Comparison of ENCODE assay signal across 25 mouse cellular contexts in the genomic region with DNA sequence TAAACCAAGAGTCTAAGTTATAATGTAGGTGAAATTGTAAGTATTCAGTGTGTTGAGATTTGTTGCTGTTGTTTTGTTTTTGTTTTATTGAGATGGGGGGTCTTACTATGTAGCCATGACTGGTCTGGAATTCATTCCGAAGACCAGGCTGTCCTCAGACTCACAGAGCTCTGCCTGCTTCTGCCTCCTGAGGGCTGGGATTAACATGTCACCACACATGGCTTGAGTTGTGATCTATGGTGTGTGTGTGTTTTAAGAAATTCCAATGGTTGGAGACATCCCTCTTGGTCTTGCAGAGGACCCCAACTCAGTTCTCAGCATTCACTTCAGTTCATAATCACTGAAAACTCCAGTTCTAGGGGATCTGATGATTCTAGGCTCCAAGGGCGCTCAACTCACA.
"Had no signal": no experiment of that assay in that cellular context is flagged by ENCODE, and none has a peak within 500 bp of the region (broad histone marks: within the 10 kb centered on the region; RNA-seq: fewer than 3 reads in every experiment).

No protein-coding gene starts in this region.

- H3K27ac ChIP-seq: gastrocnemius, adult 2 months; heart, adult 2 months; heart, embryonic 13.5 days; heart, embryonic 15.5 days; hindbrain, embryonic 10.5 days; hindbrain, embryonic 12.5 days; hindbrain, embryonic 14.5 days; intestine, embryonic 15.5 days; limb, embryonic 13.5 days; liver, embryonic 12.5 days had no signal

- H3K36me3 ChIP-seq: heart, embryonic 13.5 days; heart, embryonic 15.5 days; hindbrain, embryonic 10.5 days; hindbrain, embryonic 12.5 days; intestine, embryonic 15.5 days; limb, embryonic 13.5 days; limb, embryonic 15.5 days; liver, embryonic 12.5 days had no signal

- H3K4me2 ChIP-seq: heart, embryonic 13.5 days; heart, embryonic 15.5 days; hindbrain, embryonic 12.5 days; hindbrain, embryonic 14.5 days; intestine, embryonic 15.5 days; limb, embryonic 13.5 days; limb, embryonic 15.5 days; liver, embryonic 12.5 days had no signal

- H3K9ac ChIP-seq: heart, embryonic 13.5 days; heart, embryonic 15.5 days; hindbrain, embryonic 12.5 days; hindbrain, embryonic 14.5 days; intestine, embryonic 15.5 days; limb, embryonic 13.5 days; limb, embryonic 15.5 days; liver, embryonic 12.5 days had no signal

- H3K27me3 ChIP-seq: intestine, embryonic 15.5 days; limb, embryonic 13.5 days; limb, embryonic 15.5 days; liver, embryonic 12.5 days had no signal

- DNase-seq: gastrocnemius, adult 2 months; gastrocnemius, postnatal 10 days; gastrocnemius, postnatal 25 days; heart, adult 2 months; heart, postnatal 14 days; heart, postnatal 4 days; kidney, adult 18-20 months; kidney, adult 8-10 months; kidney, postnatal 10 days; kidney, postnatal 36 days; layer of hippocampus, adult 9-11 months; layer of hippocampus, postnatal 36 days; left cerebral cortex, postnatal 4 days had no signal

- H3K9me3 ChIP-seq: heart, embryonic 13.5 days; heart, embryonic 15.5 days; hindbrain, embryonic 10.5 days; intestine, embryonic 15.5 days; limb, embryonic 13.5 days; limb, embryonic 15.5 days; liver, embryonic 12.5 days had no signal

- ATAC-seq: hindbrain, embryonic 16.5 days; inflammation-experienced regulatory T-cells, adult 6 months; intestine, embryonic 15.5 days; intestine, postnatal 0 days; liver, embryonic 12.5 days had no signal

- H3K4me1 ChIP-seq: hindbrain, embryonic 12.5 days; intestine, embryonic 15.5 days had no signal

- H3K4me3 ChIP-seq: gastrocnemius, adult 2 months; heart, adult 2 months; heart, embryonic 13.5 days; heart, embryonic 15.5 days; hindbrain, embryonic 10.5 days; hindbrain, embryonic 12.5 days; intestine, embryonic 15.5 days; limb, embryonic 13.5 days; limb, embryonic 15.5 days; liver, embryonic 12.5 days had no signal
